Mouse (Mus musculus) spleen, postnatal 10 days (tissue): ENCODE data around the gene Cenpi.
"Not testable (repeated sequence)": the region's sequence is repeated elsewhere in the genome, so short reads cannot be mapped to it uniquely, and the experiment has no call there.

ENCODE experiments used
- DNase-seq, 2 experiments: peaks; one replicate each; pipeline ENCODE4 v3.0.0; 2021 to 2022; ENCODE audit warnings: low spot score in 2 of 2

The Cenpi gene

GRCm38 (mm10) chrX:134307534-134308274 lies at the start of gene Cenpi:
Gene Cenpi, plus strand, starts transcription at chrX:134308084.
- DNase-seq: peak; percentile 77 to 91

GRCm38 (mm10) chrX:134261191-134261590 lies 46.7 kb upstream of the Cenpi start:
- DNase-seq: no peak

- DNase-seq: no peak
Observed at GRCm38 (mm10) chrX:134262129-134262528, 45.8 kb upstream of the Cenpi start.

DNA sequence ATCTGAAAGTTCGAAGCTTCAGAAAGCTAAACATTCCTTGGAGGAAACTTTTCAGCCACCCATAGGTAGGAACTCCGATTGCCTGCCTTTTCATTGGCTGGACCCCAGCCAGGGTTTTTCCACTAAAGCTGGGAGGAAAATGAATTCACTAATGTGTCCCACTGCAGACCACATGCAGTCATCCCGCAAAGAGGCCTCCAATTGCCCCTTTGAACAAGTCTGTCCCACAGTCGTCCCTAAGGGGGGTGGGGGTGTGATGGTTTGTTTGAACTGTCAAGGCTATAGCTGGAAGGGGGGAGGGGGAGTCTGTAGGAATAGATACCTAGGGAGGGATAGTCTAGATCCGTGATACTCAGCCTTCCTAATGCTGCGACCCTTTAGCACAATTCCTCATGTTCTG lies 32.2 kb upstream of the Cenpi start:
- DNase-seq: peak in 1 of 2 experiments; percentile 10

DNA sequence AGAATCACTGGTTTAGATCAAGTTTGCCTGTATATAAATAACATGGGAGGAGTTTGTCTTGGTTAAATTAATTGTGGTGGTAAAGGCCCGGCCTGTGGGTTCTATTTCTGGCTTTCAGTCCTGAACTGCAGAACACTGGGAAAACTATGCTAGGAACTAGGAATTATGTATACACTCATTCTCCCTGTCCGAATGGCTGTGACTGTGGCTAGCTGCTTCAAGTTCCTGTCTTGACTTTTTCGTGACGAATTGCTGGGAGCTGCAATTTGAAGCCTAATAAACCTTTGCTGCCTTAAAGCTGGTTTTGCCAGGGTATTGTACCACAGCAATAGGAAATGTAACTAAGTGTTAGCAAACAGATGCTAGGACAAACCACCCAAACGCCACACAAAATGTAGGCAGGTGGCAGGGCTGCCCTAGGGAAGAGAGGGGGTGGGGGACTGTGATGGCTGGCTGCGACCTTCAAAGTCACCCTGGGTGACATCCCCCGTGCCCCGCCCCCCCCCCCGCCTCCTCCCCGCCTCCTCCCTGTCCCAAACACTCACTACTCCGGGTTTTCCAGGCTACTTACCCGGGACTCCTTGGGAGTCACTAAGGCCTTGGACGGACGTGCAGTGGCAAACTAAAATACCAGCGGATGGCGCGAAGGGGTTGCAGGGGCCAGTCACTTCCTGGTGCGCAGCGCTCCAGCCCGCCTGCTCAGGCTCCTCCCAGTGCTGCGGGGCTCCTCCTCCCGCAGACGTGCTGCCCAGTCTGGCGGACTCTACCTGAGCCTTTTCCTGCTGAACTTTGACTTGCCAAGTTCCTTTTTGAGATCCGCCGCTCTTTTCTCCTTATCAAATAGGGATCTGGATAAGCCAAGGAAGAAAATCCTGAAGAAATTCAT lies 31.4 kb upstream of the Cenpi start, which contains the start of gene Trmt2b:
Gene Trmt2b, minus strand, starts transcription at position 710 of the 886 bp plus-strand sequence.
- DNase-seq: peak; percentile 48 to 75

DNA sequence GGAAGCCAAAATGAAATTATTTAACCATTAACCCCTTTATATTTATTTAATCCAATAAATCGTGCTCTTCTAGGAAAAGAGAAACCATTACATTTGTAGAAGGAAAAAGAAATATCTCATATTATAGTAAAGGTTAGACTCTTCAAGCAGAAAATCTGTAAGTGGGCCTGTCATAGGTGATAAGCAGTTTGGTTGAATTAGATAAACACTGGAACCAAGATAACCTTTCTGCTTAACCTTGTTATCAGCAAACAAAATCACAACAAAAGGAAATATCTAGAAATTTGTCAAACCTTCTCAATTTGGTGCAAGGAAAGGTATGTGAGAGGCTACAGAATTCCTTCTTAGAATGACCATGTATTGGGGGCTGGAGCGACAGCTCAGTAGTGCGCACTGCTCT lies 27.4 kb upstream of the Cenpi start:
- no peak for DNase-seq

GRCm38 (mm10) chrX:134285102-134285501 lies 22.8 kb upstream of the Cenpi start:
- DNase-seq: no peak

GRCm38 (mm10) chrX:134285791-134286190 lies 22.1 kb upstream of the Cenpi start:
- DNase-seq: no peak

GRCm38 (mm10) chrX:134287305-134287704 lies 20.6 kb upstream of the Cenpi start:
- DNase-seq: no peak

DNA sequence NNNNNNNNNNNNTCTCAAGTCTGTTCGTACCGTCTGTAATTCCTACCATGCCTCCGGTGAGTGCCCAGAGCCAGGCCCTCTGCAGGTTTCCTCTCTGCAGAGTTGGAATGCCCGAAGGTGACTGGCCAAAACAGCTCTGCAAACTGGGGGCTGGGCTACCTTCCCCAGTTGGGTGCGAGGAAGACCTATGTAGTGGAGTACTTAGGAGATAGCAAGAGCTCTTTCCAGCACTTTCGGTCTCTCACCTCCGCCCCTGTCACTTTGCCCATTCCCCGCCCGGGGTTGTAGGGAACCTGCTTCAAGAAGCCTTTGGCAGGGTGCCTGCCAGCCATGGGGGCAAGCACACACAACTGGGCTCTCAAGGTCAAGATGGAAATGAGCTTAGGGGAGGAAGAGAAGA lies 11.6 kb upstream of the Cenpi start:
- DNase-seq: no peak

GRCm38 (mm10) chrX:134296737-134297136 lies 11.1 kb upstream of the Cenpi start:
- DNase-seq: no peak

DNA sequence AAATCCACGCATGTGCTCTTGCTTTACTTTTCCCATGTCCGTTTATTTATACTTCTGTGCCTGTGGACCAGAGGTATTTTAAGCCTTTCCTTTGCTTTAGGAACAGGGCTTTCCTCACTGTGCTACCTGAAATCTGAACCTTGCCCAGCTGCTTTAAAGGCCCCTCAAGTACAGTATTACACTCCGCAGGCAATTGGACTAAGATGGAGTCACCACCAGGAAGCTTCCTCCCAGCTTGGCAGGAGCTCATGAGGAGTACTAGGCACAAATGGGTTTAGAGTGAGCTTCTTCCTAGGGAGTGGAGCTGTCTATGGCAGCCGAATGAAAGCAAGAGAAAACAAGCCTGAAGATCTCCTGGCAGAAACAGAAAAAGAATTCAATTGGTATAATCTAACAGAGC lies 10.7 kb upstream of the Cenpi start:
- no peak for DNase-seq

DNA sequence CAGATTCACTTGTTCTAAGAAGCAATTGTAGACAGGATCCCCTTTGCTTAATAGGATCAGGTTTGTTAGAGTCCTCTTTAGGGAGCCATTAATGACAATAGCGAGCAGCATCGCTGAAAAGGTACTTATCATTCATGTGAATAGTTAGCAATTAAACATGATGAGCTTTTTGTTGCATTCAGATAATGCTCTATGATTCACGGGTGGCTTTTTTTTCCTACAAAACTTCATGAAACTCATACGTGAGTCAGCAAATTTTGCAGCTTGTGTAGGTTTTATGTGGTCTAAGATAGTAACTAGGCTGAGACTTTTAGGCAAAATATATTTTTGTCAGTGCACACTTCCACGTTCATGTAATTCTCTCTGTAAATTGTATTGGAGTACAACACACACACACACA lies 7.7 kb upstream of the Cenpi start:
- no peak for DNase-seq

GRCm38 (mm10) chrX:134303287-134303686 lies 4.6 kb upstream of the Cenpi start:
- DNase-seq: no peak

DNA sequence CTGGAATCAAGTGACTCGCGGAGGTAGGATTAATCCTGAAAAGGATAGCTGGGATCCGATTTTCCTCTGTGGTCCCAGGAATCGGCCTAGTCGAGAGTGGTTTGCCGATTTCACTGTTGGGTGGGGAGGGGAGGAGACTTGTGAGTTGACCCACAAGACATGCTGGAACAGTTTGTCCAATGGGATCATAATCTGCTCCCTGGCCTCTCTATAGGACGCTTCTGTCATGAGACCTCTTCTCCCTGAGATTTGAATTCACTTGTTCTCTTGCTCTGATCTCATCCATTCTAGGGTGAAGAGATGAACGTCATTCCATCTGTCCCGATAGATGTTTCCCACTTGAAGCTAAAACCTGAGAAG lies 371 bp downstream of the Cenpi start:
- no peak for DNase-seq

DNA sequence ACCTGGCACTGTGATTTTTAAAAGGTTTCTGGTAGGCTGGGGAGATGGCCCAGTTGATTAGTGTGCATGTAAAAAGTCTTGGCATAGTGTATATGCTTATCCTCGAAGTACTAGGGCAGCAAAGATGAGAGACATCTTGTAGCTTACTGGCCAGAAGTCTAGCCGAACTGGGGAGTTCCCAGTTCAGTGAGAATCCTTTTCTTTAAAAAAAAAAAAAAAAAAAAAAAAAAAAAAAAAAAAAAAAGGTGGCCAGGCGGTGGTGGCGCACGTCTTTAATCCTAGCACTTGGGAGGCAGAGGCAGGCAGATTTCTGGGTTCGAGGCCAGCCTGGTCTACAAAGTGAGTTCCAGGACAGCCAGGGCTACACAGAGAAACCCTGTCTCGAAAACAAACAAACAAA lies 3.3 kb downstream of the Cenpi start:
- not testable (repeated sequence) for DNase-seq

DNA sequence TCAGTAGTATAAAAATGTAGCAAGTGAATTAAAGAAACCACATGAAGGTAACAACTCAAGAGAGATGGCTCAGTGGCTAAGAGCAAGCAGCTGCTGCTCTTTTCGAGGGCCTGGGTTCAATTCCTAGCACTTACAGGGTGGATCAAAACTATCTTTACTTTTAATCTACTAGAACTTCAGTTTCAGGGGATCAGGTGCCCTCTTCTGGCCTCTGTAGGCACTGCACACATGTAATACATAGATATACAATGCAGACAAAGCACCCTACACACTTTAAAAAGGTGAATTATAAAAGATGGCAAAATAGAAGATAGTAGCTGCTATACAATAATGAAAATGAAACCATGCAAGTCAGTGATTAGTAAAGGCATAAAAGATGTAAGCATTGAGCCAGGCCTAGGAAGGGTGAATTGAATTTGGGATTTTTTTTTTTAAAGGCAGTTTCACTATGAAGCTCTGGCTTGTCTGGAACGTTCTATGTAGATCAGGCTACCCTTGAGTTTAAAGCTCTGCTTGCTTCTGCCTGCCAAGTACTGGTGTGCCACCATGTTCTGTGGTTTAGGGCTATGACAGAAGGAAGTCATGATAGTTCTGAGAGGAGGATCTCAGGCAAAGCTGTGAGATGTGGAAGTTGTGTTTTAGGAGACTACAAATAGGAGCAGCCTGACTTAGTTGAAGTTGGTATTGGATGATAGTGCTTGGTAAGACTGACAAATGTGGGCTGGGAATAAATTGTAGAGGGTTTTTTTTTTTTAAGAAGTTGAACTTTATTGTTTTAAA lies 11.5 kb downstream of the Cenpi start:
- peak in 1 of 2 experiments; percentile 58 for DNase-seq

- peak in 1 of 2 experiments; percentile 59 for DNase-seq
Observed at GRCm38 (mm10) chrX:134333280-134333679, 25.4 kb downstream of the Cenpi start.

DNA sequence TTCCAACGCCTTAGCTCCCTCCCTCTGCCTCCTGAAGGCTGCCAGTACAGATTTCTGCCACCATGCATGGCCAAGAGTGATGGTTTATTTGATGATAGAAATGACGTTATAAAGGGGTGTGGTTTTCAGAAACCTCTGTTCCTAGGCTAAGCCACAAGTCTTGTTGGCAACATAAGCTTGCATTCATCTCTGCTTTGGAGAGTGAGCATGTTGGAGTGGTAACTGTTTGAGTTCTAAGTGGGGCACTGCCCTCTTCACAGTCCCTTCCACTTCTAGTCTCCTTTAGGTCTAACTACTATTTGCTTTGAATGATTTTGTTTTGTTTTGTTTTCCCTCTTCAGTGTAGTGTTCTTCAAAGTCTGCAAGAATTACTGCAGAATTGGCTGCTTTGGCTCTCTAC lies 34.9 kb downstream of the Cenpi start:
- DNase-seq: no peak

DNA sequence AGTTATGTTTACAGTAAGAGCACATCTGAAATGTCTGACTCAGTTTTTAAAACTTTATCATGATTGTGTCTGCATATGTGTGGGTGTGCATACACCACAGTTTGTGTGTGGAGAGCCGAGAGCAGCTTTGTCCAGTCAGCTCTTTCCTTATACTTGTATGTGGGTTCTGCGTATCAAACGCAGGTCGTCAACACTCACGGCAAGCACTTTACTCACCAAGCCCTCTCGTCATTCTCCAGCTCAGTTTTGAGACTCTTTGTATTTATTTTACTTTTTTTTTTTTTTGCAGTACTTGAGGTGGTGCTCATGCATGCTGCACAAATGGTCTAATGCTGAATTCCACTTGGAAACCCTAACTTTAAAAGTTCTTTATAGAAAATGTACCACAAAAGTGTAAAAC lies 42.3 kb downstream of the Cenpi start:
- DNase-seq: no peak

DNA sequence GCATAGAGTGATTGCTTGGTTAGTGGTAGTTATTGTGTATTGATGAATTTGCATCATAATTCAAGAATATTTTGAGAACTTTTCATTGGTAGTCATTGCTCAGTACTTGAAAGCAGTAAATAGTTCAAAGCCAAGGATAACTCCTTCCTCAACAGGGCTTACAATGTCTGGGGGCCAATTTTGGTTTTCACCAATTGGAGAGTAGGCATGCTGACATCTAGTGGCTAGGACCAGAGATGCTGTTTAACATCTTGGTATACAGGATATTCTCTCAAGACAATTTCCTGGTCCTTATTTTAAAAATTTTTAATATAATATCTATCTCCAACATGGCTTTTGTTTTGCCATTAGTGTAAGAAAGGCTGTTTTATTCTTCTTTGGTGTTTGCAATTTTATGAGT lies 46.0 kb downstream of the Cenpi start:
- no peak for DNase-seq

- DNase-seq: no peak
Observed at GRCm38 (mm10) chrX:134359336-134359735, 51.5 kb downstream of the Cenpi start.
